Mouse (Mus musculus): Measurements from ENCODE around the gene Pknox2. TPM values are rescaled to one million over a fixed set of nuclear protein-coding genes. Genes with fewer than 3 reads are reported as not detected.
A peak's percentile ranks its signal among the peaks of the same experiment; 100 is the strongest.

Pknox2 gene
- polyA plus RNA-seq, 1 experiment from 2014 or later: 44.7 TPM

DNA sequence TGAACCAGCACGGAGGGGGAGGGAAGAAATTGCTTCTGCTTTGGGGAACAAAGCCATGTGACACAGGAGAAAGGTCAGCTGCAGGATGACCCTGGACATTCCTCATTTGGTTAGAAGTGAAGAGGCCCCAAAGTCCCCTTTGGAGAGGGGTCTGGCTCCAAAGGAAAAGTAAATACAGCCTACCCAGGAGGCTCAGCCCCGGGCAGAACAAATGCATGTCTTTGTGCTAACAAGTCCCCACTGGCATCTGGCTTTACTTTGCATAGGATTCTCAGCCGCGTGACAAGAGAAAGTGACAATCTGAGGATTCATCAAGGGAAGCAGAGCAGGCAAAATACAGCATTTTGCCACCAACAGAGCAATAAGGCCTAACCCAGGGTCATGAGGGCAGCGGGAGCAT, 54.1 kb downstream of the Pknox2 start:
- Histone ChIP-seq H3K4me3 (no peak overlapping the region), H3K36me3 (no peaks in the 10 kb centered on the region), H3K4me2 (no peak overlapping the region), H3K9me3 (no peaks in the 10 kb centered on the region), H3K27me3 (no peaks in the 10 kb centered on the region), H3K27ac (peak overlapping the region; percentile 55; the same call in 1 of the 2 replicates), H3K9ac (no peak overlapping the region), H3K4me1 (replicated peaks) (peaks cover 59% of the 10 kb centered on the region)
- no peak for ATAC-seq (ENCODE audit: low FRiP score)
- WGBS: 3% methylated on average over 5 of the region's 5 CpGs

DNA sequence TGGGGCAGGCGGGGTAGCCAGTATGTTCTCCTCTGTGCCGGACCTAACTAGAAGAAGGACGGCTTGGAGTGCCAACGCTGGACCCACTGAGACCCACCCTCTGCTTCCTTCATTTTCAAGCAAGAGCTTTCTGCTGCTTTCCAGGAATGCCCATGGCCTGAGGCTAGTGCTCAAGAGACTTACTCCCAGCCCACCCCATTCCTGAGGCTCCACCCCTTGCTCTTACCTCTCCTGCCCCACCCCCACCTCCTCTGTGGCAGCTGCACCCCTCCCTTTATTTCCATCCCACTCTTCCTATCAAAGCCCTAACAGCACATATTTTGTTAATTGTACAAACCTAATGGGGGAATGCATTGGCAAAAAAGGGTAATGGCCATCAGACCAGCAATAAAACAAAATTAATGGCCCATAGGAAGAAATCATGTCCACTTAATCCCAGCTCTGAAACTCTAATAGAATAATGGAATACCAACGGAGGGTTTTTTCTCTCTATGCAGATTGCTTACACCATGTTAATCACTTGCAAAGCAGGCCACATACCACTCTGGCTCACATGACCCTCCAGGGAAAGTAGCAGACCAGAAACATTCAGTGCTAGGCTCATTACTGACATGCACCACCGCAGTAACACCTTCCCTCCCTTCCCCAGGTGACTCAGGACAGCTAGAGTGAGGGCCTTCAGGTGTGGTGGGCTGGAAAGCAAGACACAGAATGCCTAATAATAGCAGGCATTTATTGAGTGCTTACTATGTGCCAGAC, 57.1 kb downstream of the Pknox2 start:
- no peaks in the 10 kb centered on the region for H3K9me3 ChIP-seq
- H3K27ac ChIP-seq: peak overlapping the region; percentile 31
- no peak for ATAC-seq (ENCODE audit: low FRiP score)
- no peak overlapping the region for H3K4me2 ChIP-seq
- WGBS: 38% methylated on average over 6 of the region's 6 CpGs
- no peak overlapping the region for H3K4me3 ChIP-seq
- H3K36me3 ChIP-seq: no peaks in the 10 kb centered on the region
- no peak overlapping the region for H3K9ac ChIP-seq
- H3K4me1 ChIP-seq (replicated peaks): peaks cover 44% of the 10 kb centered on the region
- H3K27me3 ChIP-seq: no peaks in the 10 kb centered on the region

DNA sequence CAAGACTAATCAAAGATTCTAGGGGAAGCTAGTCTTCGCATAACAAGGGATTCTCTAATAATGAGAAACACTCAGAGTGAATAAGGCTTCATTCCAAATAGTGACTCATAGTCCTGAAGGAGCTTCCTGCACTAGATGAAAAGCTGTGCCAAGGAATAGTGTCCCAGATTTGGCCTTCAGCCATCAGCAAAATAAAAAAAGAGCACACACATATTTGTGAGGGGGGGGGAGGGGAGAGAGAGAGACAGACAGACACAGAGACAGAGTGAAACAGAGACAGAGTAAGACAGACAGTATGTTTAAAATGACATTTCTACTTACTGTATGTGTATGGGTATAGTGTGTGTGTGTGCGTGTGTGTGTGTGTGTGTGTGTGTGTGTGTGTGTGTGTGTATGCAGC, 61.8 kb downstream of the Pknox2 start:
- Histone ChIP-seq H3K4me3 (no peak overlapping the region), H3K9ac (no peak overlapping the region), H3K27ac (no peak overlapping the region), H3K9me3 (no peaks in the 10 kb centered on the region), H3K36me3 (peaks cover 14% of the 10 kb centered on the region; the same call in 1 of the 2 replicates), H3K27me3 (no peaks in the 10 kb centered on the region), H3K4me2 (no peak overlapping the region), H3K4me1 (replicated peaks) (peaks cover 12% of the 10 kb centered on the region)
- no peak for ATAC-seq (ENCODE audit: low FRiP score)
- 69% methylated on average over 2 of the region's 2 CpGs for WGBS

DNA sequence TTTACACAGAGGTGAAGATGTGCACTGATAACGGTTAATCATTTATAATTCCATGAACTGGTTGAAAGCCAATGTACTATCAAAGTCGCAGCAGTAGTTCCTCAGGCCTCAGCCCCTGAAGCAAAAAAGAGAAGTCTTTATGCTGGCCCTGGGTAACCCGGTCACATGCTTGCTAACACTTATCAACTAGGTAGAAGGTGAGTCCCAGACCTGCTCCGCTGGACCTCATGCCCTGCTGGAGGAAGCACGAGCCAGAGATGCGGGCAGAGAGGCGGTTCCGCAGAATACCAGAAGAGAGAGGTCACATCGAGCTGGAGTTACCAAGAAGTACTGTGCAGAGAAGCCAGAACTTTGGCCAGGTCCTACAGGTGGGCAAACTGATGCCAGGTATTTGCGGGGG, 65.0 kb downstream of the Pknox2 start:
- H3K27me3 ChIP-seq: no peaks in the 10 kb centered on the region
- no peak overlapping the region for H3K4me3 ChIP-seq
- H3K36me3 ChIP-seq: peaks cover 14% of the 10 kb centered on the region; the same call in 1 of the 2 replicates
- no peaks in the 10 kb centered on the region for H3K9me3 ChIP-seq
- 95% methylated on average over 10 of the region's 10 CpGs for WGBS
- ATAC-seq (ENCODE audit: low FRiP score): no peak; the same call in 1 of the 2 replicates
- no peak overlapping the region for H3K4me2 ChIP-seq
- H3K4me1 ChIP-seq (replicated peaks): peaks cover 10% of the 10 kb centered on the region
- no peak overlapping the region for H3K9ac ChIP-seq
- H3K27ac ChIP-seq: no peak overlapping the region

DNA sequence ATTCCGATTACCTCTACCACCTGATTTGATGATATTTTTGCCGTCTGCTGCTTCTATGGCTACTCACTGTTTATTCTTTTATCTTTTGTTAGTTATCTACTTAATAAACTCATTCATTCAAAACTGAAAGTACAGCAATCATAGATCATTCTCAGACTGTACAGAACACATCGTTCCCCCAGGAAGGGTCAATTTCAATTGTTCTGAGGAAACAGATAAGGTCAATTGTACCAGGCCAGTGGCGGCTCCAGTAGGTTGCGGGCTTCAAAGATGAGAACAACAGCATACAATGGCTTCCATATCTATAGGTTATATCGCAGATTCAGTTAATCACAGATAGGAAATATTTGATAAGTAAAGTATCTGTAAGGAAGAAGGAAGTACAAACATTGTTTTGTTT, 66.9 kb downstream of the Pknox2 start:
- Histone ChIP-seq H3K9me3 (no peaks in the 10 kb centered on the region), H3K4me2 (no peak overlapping the region), H3K4me3 (no peak overlapping the region), H3K27me3 (no peaks in the 10 kb centered on the region), H3K9ac (no peak overlapping the region), H3K4me1 (replicated peaks) (peaks cover 27% of the 10 kb centered on the region), H3K27ac (no peak overlapping the region), H3K36me3 (peaks cover 14% of the 10 kb centered on the region; the same call in 1 of the 2 replicates)
- WGBS: 91% methylated on average over 6 of the region's 6 CpGs
- ATAC-seq (ENCODE audit: low FRiP score): no peak

DNA sequence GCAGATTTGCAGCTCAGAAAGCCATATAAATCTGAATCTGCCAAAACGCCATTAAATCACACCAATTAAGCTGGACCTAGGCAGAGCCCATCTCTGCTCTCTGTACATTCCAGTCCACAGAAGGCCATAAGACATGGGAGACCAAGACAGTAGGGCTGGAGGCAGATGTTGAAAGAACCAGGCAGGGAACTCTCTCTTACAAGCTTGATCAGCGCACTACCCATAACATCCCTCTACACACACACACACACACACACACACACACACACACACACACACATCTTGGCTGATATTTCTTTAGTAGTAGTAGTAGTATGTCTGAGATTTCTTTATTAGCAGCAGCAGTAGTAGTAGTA, 70.2 kb downstream of the Pknox2 start:
- Histone ChIP-seq H3K9ac (no peak overlapping the region), H3K27me3 (no peaks in the 10 kb centered on the region), H3K27ac (peak overlapping the region; percentile 90), H3K4me3 (no peak overlapping the region), H3K36me3 (peaks cover 7% of the 10 kb centered on the region; the same call in 1 of the 2 replicates), H3K9me3 (no peaks in the 10 kb centered on the region), H3K4me2 (peak overlapping the region; percentile 30), H3K4me1 (replicated peaks) (peaks cover 50% of the 10 kb centered on the region)
- 57% methylated on average over 2 of the region's 2 CpGs for WGBS
- peak; percentile 52 for ATAC-seq (ENCODE audit: low FRiP score)

DNA sequence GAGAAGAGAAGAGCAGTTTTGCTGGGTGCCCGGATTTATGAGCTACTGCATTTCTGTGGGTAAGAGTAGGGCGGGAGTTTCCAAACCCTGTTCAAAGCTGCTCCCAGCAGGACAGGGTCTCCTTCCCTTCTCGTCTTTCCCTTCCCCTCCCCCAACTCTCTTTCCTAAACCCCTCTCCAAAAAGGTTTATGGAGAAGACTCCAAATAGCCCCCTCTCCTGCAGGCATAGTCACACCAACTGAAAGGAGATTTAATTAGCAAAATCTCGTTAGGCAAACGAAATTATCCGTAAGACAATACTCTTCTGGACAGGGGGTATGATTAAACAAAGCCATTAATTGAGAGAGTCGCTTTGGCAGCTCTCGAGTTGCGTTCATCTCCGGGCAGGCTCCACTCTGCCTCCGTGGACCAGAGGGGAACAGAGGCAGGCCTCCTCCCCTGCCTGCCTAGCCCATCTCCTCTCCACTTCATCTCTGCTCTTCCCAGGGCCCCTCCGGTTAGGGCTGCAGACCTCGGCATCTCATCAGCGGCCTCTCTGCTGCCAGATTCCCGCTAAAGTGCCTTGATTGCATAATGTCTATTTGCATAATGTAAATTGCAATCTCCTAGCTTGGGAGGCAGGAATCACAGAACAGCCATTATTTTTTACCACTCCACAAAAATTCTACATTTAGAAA, 70.7 kb downstream of the Pknox2 start:
- WGBS: 7% methylated on average over 15 of the region's 15 CpGs
- Histone ChIP-seq H3K9me3 (no peaks in the 10 kb centered on the region), H3K9ac (no peak overlapping the region)

DNA sequence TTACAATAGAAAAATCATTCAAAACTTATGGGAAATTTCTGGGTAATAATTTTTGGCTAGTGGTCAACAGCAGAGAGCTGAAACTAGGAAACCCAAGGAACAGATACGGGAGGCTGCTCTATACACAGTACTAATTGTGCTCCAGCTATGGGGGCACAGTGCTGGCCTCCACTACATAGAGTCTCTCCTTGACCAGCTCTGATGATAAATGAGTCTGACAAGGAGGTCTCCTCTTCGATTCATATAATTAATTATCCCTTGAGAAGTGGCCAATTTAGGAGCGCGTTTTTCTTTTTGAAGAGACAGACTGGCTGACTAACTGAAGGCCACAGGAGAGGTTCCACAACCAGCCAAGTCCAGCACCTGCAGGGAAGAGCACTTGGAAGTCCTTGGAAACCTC, 71.3 kb downstream of the Pknox2 start:
- Histone ChIP-seq H3K4me1 (replicated peaks) (peaks cover 56% of the 10 kb centered on the region), H3K27ac (peak overlapping the region; percentile 90), H3K9ac (no peak overlapping the region), H3K4me3 (no peak overlapping the region), H3K27me3 (no peaks in the 10 kb centered on the region), H3K36me3 (no peaks in the 10 kb centered on the region), H3K9me3 (no peaks in the 10 kb centered on the region), H3K4me2 (no peak overlapping the region)
- no peak for ATAC-seq (ENCODE audit: low FRiP score)
- 25% methylated on average over 4 of the region's 4 CpGs for WGBS

More for the DNA sequence above, 70.7 kb downstream of the Pknox2 start:
- no peak overlapping the region for H3K4me3 ChIP-seq
- peaks cover 50% of the 10 kb centered on the region for H3K4me1 ChIP-seq (replicated peaks)
- no peaks in the 10 kb centered on the region for H3K27me3 ChIP-seq
- peak; percentile 89 for ATAC-seq (ENCODE audit: low FRiP score)
- H3K36me3 ChIP-seq: 0 out of 2 replicates have a peak, but pooled peaks cover 2% of the 10 kb centered on the region
- H3K4me2 ChIP-seq: peak overlapping the region; percentile 30
- H3K27ac ChIP-seq: peak overlapping the region; percentile 90

DNA sequence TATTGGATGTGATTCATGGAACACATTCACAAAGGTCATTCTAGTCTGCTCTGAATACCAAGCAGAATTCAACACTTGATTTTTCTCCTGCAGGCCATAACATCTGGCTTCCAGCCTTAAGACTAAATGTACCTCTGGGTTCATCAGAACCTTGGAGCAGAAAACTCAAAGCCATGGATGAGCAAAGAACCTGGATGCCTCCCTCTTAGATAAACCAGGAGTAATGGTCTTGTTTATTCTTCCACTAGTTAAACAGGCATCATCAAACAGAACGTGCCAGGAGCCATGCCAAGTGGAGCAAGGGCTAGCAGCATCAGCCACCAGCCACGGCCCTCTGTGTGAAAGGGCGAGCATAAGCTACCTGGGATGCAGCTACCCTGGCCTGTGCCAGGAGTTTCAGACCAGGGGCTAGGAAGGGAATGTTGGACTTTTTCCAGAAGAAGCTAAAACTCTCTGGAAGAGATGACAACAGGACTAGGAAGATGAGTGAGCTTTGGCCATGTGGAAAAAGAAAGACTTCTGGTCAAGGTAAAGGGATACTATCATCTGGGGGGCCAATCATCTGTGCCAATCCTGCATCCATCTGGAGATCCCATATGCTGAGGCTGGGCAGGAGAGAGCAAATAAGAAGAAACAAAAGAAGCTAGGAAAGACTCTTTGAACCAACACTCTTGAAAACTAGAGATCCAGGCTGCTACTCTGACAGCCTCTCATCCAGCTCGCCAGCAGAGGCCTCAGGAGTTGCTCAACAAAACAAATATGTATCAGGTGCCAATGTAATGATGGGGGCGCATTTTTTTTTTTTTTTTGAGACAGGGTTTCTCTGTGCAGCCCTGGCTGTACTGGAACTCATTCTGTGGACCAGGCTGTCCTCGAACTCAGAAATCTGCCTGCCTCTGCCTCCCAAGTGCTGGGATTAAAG, 77.6 kb downstream of the Pknox2 start:
- Histone ChIP-seq H3K4me1 (replicated peaks) (peaks cover 72% of the 10 kb centered on the region), H3K9me3 (no peaks in the 10 kb centered on the region), H3K4me3 (no peak overlapping the region), H3K36me3 (no peaks in the 10 kb centered on the region), H3K4me2 (no peak overlapping the region), H3K27me3 (no peaks in the 10 kb centered on the region), H3K9ac (no peak overlapping the region), H3K27ac (peak overlapping the region; percentile 45)
- ATAC-seq (ENCODE audit: low FRiP score): no peak
- WGBS: 92% methylated on average over 6 of the region's 6 CpGs

DNA sequence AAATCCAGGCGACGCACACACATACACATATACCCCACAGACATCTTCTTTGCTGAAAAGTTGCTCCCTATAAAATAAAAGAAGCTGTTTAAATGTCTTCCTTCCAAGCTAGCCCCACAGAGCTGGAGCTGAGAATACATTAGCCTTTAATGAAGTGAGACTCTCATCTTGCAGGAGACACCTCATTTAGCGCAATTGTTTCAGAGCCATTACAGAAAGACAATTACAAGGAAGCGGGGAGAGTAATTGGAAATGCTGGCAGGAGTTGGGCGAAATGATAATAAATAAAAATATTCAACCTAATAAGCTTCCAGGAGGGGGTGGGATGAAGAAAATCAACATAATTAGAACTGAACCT, 79.8 kb downstream of the Pknox2 start:
- H3K9me3 ChIP-seq: no peaks in the 10 kb centered on the region
- H3K4me3 ChIP-seq: no peak overlapping the region
- H3K27me3 ChIP-seq: no peaks in the 10 kb centered on the region
- H3K27ac ChIP-seq: peak overlapping the region; percentile 91
- H3K36me3 ChIP-seq: no peaks in the 10 kb centered on the region
- H3K4me2 ChIP-seq: no peak overlapping the region; the same call in 1 of the 2 replicates
- no peak overlapping the region for H3K9ac ChIP-seq
- whole genome bisulfite sequencing: 51% methylated on average over 5 of the region's 5 CpGs
- H3K4me1 ChIP-seq (replicated peaks): peaks cover 61% of the 10 kb centered on the region
- peak; percentile 59 for ATAC-seq (ENCODE audit: low FRiP score)

DNA sequence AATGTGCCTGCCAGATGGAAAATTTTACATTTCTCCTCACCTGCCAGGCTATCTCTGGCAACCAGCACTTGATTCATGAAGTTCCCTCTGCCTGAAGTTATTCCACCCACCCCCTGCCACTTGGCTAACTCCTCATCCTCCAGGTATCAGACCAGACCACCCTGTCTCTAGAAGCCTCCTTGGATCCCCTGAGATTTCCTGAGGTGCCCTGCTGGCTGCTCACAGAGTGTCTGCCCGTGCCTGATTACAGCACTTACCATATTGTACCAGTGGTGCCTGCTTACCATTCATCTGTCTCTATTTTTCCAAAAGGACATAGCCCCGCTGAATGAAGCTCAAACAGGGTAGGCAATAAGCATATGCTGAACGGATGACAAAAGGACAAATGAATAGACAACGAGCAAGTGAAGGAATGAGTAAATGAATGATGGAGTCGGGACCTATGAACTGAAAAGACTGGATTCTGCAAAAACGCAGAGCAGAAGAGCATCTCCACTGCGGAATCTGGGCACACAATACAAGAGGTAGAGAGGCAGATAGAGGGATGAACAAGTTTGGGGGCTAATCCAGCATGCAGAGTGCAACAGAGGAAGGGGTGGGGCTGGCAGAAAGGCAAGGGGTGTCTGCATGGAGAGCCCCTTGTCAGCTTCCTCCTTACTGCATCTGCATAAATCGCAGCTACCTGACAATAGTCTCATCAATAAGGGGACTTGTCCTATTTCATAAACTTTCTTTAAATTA, 80.3 kb downstream of the Pknox2 start:
- 42% methylated on average over 8 of the region's 8 CpGs for WGBS
- H3K4me2 ChIP-seq: peak overlapping the region; percentile 20
- no peaks in the 10 kb centered on the region for H3K27me3 ChIP-seq
- H3K36me3 ChIP-seq: no peaks in the 10 kb centered on the region
- no peaks in the 10 kb centered on the region for H3K9me3 ChIP-seq
- H3K4me1 ChIP-seq (replicated peaks): peaks cover 59% of the 10 kb centered on the region
- ATAC-seq (ENCODE audit: low FRiP score): peak; percentile 61
- H3K27ac ChIP-seq: peak overlapping the region; percentile 91
- H3K9ac ChIP-seq: peak overlapping the region; percentile 30; the same call in 1 of the 2 replicates
- H3K4me3 ChIP-seq: no peak overlapping the region
